ENCODE assay signal across 15 mouse cellular contexts in the genomic region with DNA sequence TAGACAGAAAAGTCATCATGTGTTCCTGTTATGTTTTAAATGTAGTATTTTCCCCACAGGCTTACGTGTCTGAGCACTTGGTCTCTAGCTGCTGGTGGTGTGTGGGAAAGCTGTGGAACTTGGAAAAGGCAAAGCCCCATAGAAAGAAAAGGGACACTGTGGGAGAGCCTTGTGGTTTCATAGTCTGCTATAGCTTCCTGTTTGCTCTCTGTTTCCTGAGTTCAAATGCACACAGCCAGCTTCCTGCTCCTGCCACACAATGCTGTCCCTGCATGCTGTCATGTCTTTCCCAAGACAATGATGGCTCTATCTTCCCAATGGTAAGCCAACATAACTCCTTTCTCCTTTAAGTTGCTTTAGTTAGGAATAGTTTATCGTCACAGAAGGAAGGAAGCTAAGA.
DNase-seq lines count a peak whose midpoint lies in the region; ATAC-seq lines count a peak whose summit lies in the region.
"Had no signal": no experiment of that assay in that cellular context is flagged by ENCODE, and none has a peak within 500 bp of the region (broad histone marks: within the 10 kb centered on the region; RNA-seq: fewer than 3 reads in every experiment).

No protein-coding gene starts in this region.

- no peak overlapping the region for H3K9ac ChIP-seq in kidney, embryonic 16.5 days (replicated peaks; ENCODE audit: low read length)
- H3K9ac ChIP-seq in kidney, embryonic 14.5 days (ENCODE audit: low read depth, low read length): no peak overlapping the region
- H3K9ac ChIP-seq: embryonic facial prominence, embryonic 13.5 days; hindbrain, embryonic 13.5 days; liver, embryonic 13.5 days; midbrain, embryonic 12.5 days had no signal

- H3K27ac ChIP-seq in kidney, embryonic 16.5 days (ENCODE audit: low read length): peak overlapping the region; percentile 27; the same call in 1 of the 2 replicates
- no peak overlapping the region for H3K27ac ChIP-seq in kidney, embryonic 14.5 days (ENCODE audit: low read depth, low read length)
- H3K27ac ChIP-seq in forebrain, embryonic 10.5 days: no peak overlapping the region
- H3K27ac ChIP-seq: embryonic facial prominence, embryonic 13.5 days; hindbrain, embryonic 13.5 days; limb, embryonic 10.5 days; liver, embryonic 13.5 days; midbrain, embryonic 12.5 days had no signal

- no peaks in the 10 kb centered on the region for H3K36me3 ChIP-seq in kidney, embryonic 16.5 days (ENCODE audit: insufficient read depth, low read length)
- no peaks in the 10 kb centered on the region for H3K36me3 ChIP-seq in kidney, embryonic 14.5 days (ENCODE audit: control insufficient read depth, insufficient read depth, low read length)
- no peaks in the 10 kb centered on the region; the same call in 1 of the 2 replicates for H3K36me3 ChIP-seq in forebrain, embryonic 10.5 days (replicated peaks)
- H3K36me3 ChIP-seq: hindbrain, embryonic 13.5 days; limb, embryonic 10.5 days; liver, embryonic 13.5 days; midbrain, embryonic 12.5 days had no signal

- no peak overlapping the region for H3K4me3 ChIP-seq in kidney, embryonic 16.5 days (ENCODE audit: low read length)
- no peak overlapping the region for H3K4me3 ChIP-seq in kidney, embryonic 14.5 days (ENCODE audit: low read length)
- no peak overlapping the region for H3K4me3 ChIP-seq in forebrain, embryonic 10.5 days
- H3K4me3 ChIP-seq: embryonic facial prominence, embryonic 13.5 days; hindbrain, embryonic 13.5 days; limb, embryonic 10.5 days; liver, embryonic 13.5 days; midbrain, embryonic 12.5 days had no signal

- no peaks in the 10 kb centered on the region for H3K27me3 ChIP-seq in kidney, embryonic 16.5 days (ENCODE audit: insufficient read depth, low read length)
- no peaks in the 10 kb centered on the region for H3K27me3 ChIP-seq in kidney, embryonic 14.5 days (ENCODE audit: control insufficient read depth, insufficient read depth, low read length)
- no peaks in the 10 kb centered on the region for H3K27me3 ChIP-seq in forebrain, embryonic 10.5 days (ENCODE audit: poor library complexity, severe bottlenecking)
- H3K27me3 ChIP-seq: embryonic facial prominence, embryonic 13.5 days; hindbrain, embryonic 13.5 days; liver, embryonic 13.5 days; midbrain, embryonic 12.5 days had no signal

- peaks cover 15% of the 10 kb centered on the region; the same call in 1 of the 2 replicates for H3K4me1 ChIP-seq in kidney, embryonic 16.5 days (ENCODE audit: insufficient read depth, low read length)
- H3K4me1 ChIP-seq in kidney, embryonic 14.5 days (ENCODE audit: control insufficient read depth, insufficient read depth, low read length): peaks cover 11% of the 10 kb centered on the region; the same call in 1 of the 2 replicates
- H3K4me1 ChIP-seq in forebrain, embryonic 10.5 days: peaks cover 26% of the 10 kb centered on the region
- H3K4me1 ChIP-seq: liver, embryonic 13.5 days had no signal

- no peak for DNase-seq in forebrain, embryonic 10.5 days (ENCODE audit: extremely low spot score, low spot score)
- no peak for DNase-seq in cerebellum, adult 8-10 months
- DNase-seq in gastrocnemius, postnatal 4 days (ENCODE audit: low spot score in 2 of 2): no peak
- DNase-seq: kidney, adult 18-20 months; kidney, postnatal 4 days; liver, embryonic 13.5 days; lung, postnatal 14 days had no signal

- WGBS in kidney, embryonic 16.5 days: 73% methylated on average over 2 of the region's 2 CpGs
- WGBS in kidney, embryonic 14.5 days: 73% methylated on average over 2 of the region's 2 CpGs
- 78% methylated on average over 2 of the region's 2 CpGs for WGBS in forebrain, embryonic 10.5 days

- H3K9me3 ChIP-seq in kidney, embryonic 16.5 days (ENCODE audit: low read length): no peaks in the 10 kb centered on the region
- H3K9me3 ChIP-seq in kidney, embryonic 14.5 days (ENCODE audit: control insufficient read depth, low read length): no peaks in the 10 kb centered on the region
- H3K9me3 ChIP-seq in forebrain, embryonic 10.5 days: no peaks in the 10 kb centered on the region
- H3K9me3 ChIP-seq: embryonic facial prominence, embryonic 13.5 days; hindbrain, embryonic 13.5 days; limb, embryonic 10.5 days; liver, embryonic 13.5 days; midbrain, embryonic 12.5 days had no signal

- no peak overlapping the region for H3K4me2 ChIP-seq in kidney, embryonic 16.5 days (replicated peaks; ENCODE audit: low read depth, low read length)
- no peak overlapping the region for H3K4me2 ChIP-seq in kidney, embryonic 14.5 days (replicated peaks; ENCODE audit: low read depth, low read length)
- H3K4me2 ChIP-seq: embryonic facial prominence, embryonic 13.5 days; hindbrain, embryonic 13.5 days; liver, embryonic 13.5 days; midbrain, embryonic 12.5 days had no signal

- no peak for ATAC-seq in kidney, embryonic 16.5 days (ENCODE audit: low FRiP score, low TSS enrichment)
- no peak for ATAC-seq in kidney, embryonic 14.5 days (ENCODE audit: low FRiP score, low TSS enrichment)
- ATAC-seq in common myeloid progenitor, adult 5-6 weeks (replicated peaks; ENCODE audit: low read depth, poor library complexity, severe bottlenecking): peak; percentile 88
- 0 out of 2 replicates have a peak, but pooled peaks have one; percentile 26 for ATAC-seq in neutrophil, adult 5-6 weeks (ENCODE audit: extremely low read depth, insufficient number of reproducible peaks, low FRiP score, poor library complexity, severe bottlenecking)

Comparison
In these comparisons a context has a peak if more than half of its experiments do, and no peak if none do; other contexts are left out.
1. ATAC-seq: peak in common myeloid progenitor, adult 5-6 weeks (single experiment) and neutrophil, adult 5-6 weeks (single experiment); none in kidney, embryonic 16.5 days (single experiment) and kidney, embryonic 14.5 days (single experiment).